Mouse (Mus musculus): ENCODE measurements around the gene Zswim8. TPM values are rescaled to one million over a fixed set of nuclear protein-coding genes. Genes with fewer than 3 reads are reported as not detected.

The Zswim8 gene
- total RNA-seq, 4 experiments from 2014 or later: 24.2 to 32.0 (median 26.4) TPM

DNA sequence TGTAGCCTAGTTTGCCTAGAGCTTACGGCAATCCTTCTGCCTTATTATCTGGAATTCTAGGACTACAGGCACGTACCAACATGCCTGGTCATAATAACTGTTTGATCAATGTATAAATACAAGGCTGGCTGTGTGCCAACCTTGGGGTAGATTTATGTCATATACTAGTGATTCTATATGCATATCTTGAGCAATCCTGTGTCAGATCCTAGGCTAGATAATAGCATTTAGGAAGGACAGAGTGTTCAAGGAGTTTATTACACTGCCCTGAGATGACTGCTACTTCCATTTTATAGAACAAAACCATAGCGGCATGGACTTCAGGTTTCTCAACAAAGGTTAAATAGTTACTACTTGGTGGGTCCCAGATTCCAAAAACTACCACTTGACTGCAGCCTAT, 64.6 kb downstream of the Zswim8 start:
- no peak for DNase-seq (ENCODE audit: low spot score in 2 of 2)

GRCm38 (mm10) chr14:20772808-20773207, 65.5 kb downstream of the Zswim8 start:
- DNase-seq (ENCODE audit: low spot score in 2 of 2): no peak

Small RNAs within 50 kb of the gene (microRNA-seq; reads per million reads assigned to microRNA genes)
- gene Mir6946: not detected

Other genes with a start within 250 kb of the Zswim8 start
- 10 to 100 TPM; 50.9 to 69.9 (median 56.2) TPM for gene Anxa7, start 227.4 kb upstream of the Zswim8 start, total RNA-seq (2022)
- 100 to 1,000 TPM; 250 to 371 (median 286) TPM for gene Mss51, start 210.7 kb upstream of the Zswim8 start, total RNA-seq (2022)
- 100 to 1,000 TPM; 187 to 242 (median 207) TPM for gene Ppp3cb, start 161.0 kb upstream of the Zswim8 start, total RNA-seq (2022)
- gene Usp54, start 66.5 kb upstream of the Zswim8 start, total RNA-seq (2022): 1 to 10 TPM; 2.4 to 6.4 (median 3.8) TPM
- gene Myoz1, start 51.0 kb upstream of the Zswim8 start, total RNA-seq (2022): 1,000 to 10,000 TPM; 3,090 to 3,449 (median 3,228) TPM
- gene Synpo2l, start 39.2 kb upstream of the Zswim8 start, total RNA-seq (2022): 100 to 1,000 TPM; 153 to 168 (median 158) TPM
- gene Sec24c, start 33.2 kb upstream of the Zswim8 start, total RNA-seq (2022): 10 to 100 TPM; 64.6 to 79.3 (median 71.4) TPM
- 1 to 10 TPM; 1.3 to 2.0 (median 1.5) TPM for gene Fut11, start 12.6 kb upstream of the Zswim8 start, total RNA-seq (2022)
- gene Chchd1, start 4.5 kb upstream of the Zswim8 start, total RNA-seq (2022): 100 to 1,000 TPM; 122 to 140 (median 126) TPM
- 1 to 10 TPM; 4.6 to 9.3 (median 6.6) TPM for gene Ndst2, start 27.0 kb downstream of the Zswim8 start, total RNA-seq (2022)
- 100 to 1,000 TPM; 187 to 196 (median 195) TPM for gene Camk2g, start 86.5 kb downstream of the Zswim8 start, total RNA-seq (2022)
- gene Plau, start 129.1 kb downstream of the Zswim8 start, total RNA-seq (2022): 10 to 100 TPM; 13.4 to 23.7 (median 18.1) TPM
- gene Vcl, start 221.8 kb downstream of the Zswim8 start, total RNA-seq (2022): 10 to 100 TPM; 62.2 to 64.9 (median 63.9) TPM